Mouse (Mus musculus): Measurements from ENCODE around the gene Far1. TPM values are rescaled to one million over a fixed set of nuclear protein-coding genes. Genes with fewer than 3 reads are reported as not detected.

Gene Far1
- polyA plus RNA-seq, 1 experiment, result 17.9 TPM

- Histone ChIP-seq H3K4me1 (ENCODE audit: control insufficient read depth, insufficient read depth, low read length) (peaks cover 7% of the 10 kb centered on the region; the same call in 1 of the 2 replicates), H3K27me3 (ENCODE audit: control insufficient read depth, insufficient read depth, low read length) (no peaks in the 10 kb centered on the region), H3K27ac (ENCODE audit: control insufficient read depth, insufficient read depth, low read depth, low read length) (no peak overlapping the region), H3K36me3 (ENCODE audit: control insufficient read depth, insufficient read depth, low read length) (no peaks in the 10 kb centered on the region), H3K4me3 (ENCODE audit: control insufficient read depth, low read depth, low read length) (no peak overlapping the region)
- TF ChIP-seq POLR2A (IDR thresholded peaks at IDR 0.05; ENCODE audit: control insufficient read depth, low read depth, low read length), result no peak
- no peak for TF ChIP-seq CTCF (IDR thresholded peaks at IDR 0.05; ENCODE audit: control insufficient read depth, insufficient read depth, insufficient replicate concordance, low read depth, low read length)
Measured at GRCm38 (mm10) chr7:113515831-113516230, 2.2 kb downstream of the Far1 start.

- H3K4me1 ChIP-seq (ENCODE audit: control insufficient read depth, insufficient read depth, low read length), result no peaks in the 10 kb centered on the region
- H3K27me3 ChIP-seq (ENCODE audit: control insufficient read depth, insufficient read depth, low read length), result no peaks in the 10 kb centered on the region
- no peak for TF ChIP-seq POLR2A (IDR thresholded peaks at IDR 0.05; ENCODE audit: control insufficient read depth, low read depth, low read length)
- H3K36me3 ChIP-seq (ENCODE audit: control insufficient read depth, insufficient read depth, low read length), result no peaks in the 10 kb centered on the region
- H3K27ac ChIP-seq (ENCODE audit: control insufficient read depth, insufficient read depth, low read depth, low read length), result no peak overlapping the region
- no peak overlapping the region for H3K4me3 ChIP-seq (ENCODE audit: control insufficient read depth, low read depth, low read length)
Measured at GRCm38 (mm10) chr7:113518419-113518818, 4.8 kb downstream of the Far1 start.

GRCm38 (mm10) chr7:113518961-113519360 is 5.3 kb downstream of the Far1 start:
- Histone ChIP-seq H3K27me3 (ENCODE audit: control insufficient read depth, insufficient read depth, low read length) (no peaks in the 10 kb centered on the region), H3K4me3 (ENCODE audit: control insufficient read depth, low read depth, low read length) (no peak overlapping the region), H3K27ac (ENCODE audit: control insufficient read depth, insufficient read depth, low read depth, low read length) (no peak overlapping the region), H3K36me3 (ENCODE audit: control insufficient read depth, insufficient read depth, low read length) (no peaks in the 10 kb centered on the region), H3K4me1 (ENCODE audit: control insufficient read depth, insufficient read depth, low read length) (no peaks in the 10 kb centered on the region)
- TF ChIP-seq CTCF (IDR thresholded peaks at IDR 0.05; ENCODE audit: control insufficient read depth, insufficient read depth, insufficient replicate concordance, low read depth, low read length), result no peak
- TF ChIP-seq POLR2A (IDR thresholded peaks at IDR 0.05; ENCODE audit: control insufficient read depth, low read depth, low read length), result no peak

- H3K27me3 ChIP-seq (ENCODE audit: control insufficient read depth, insufficient read depth, low read length), result no peaks in the 10 kb centered on the region
- no peak overlapping the region for H3K27ac ChIP-seq (ENCODE audit: control insufficient read depth, insufficient read depth, low read depth, low read length)
- no peaks in the 10 kb centered on the region for H3K36me3 ChIP-seq (ENCODE audit: control insufficient read depth, insufficient read depth, low read length)
- no peaks in the 10 kb centered on the region for H3K4me1 ChIP-seq (ENCODE audit: control insufficient read depth, insufficient read depth, low read length)
- TF ChIP-seq POLR2A (IDR thresholded peaks at IDR 0.05; ENCODE audit: control insufficient read depth, low read depth, low read length) (no peak), CTCF (IDR thresholded peaks at IDR 0.05; ENCODE audit: control insufficient read depth, insufficient read depth, insufficient replicate concordance, low read depth, low read length) (no peak)
- H3K4me3 ChIP-seq (ENCODE audit: control insufficient read depth, low read depth, low read length), result no peak overlapping the region
Measured at GRCm38 (mm10) chr7:113543158-113543557, 29.5 kb downstream of the Far1 start.

GRCm38 (mm10) chr7:113551742-113552463 is 38.3 kb downstream of the Far1 start:
- H3K27me3 ChIP-seq (ENCODE audit: control insufficient read depth, insufficient read depth, low read length), result no peaks in the 10 kb centered on the region
- H3K36me3 ChIP-seq (ENCODE audit: control insufficient read depth, insufficient read depth, low read length), result no peaks in the 10 kb centered on the region
- no peaks in the 10 kb centered on the region for H3K4me1 ChIP-seq (ENCODE audit: control insufficient read depth, insufficient read depth, low read length)
- H3K4me3 ChIP-seq (ENCODE audit: control insufficient read depth, low read depth, low read length), result no peak overlapping the region
- no peak for TF ChIP-seq POLR2A (IDR thresholded peaks at IDR 0.05; ENCODE audit: control insufficient read depth, low read depth, low read length)
- no peak for TF ChIP-seq CTCF (IDR thresholded peaks at IDR 0.05; ENCODE audit: control insufficient read depth, insufficient read depth, insufficient replicate concordance, low read depth, low read length)
- H3K27ac ChIP-seq (ENCODE audit: control insufficient read depth, insufficient read depth, low read depth, low read length), result no peak overlapping the region

- Histone ChIP-seq H3K4me1 (ENCODE audit: control insufficient read depth, insufficient read depth, low read length) (no peaks in the 10 kb centered on the region), H3K27me3 (ENCODE audit: control insufficient read depth, insufficient read depth, low read length) (no peaks in the 10 kb centered on the region), H3K4me3 (ENCODE audit: control insufficient read depth, low read depth, low read length) (no peak overlapping the region), H3K27ac (ENCODE audit: control insufficient read depth, insufficient read depth, low read depth, low read length) (no peak overlapping the region), H3K36me3 (ENCODE audit: control insufficient read depth, insufficient read depth, low read length) (no peaks in the 10 kb centered on the region)
- TF ChIP-seq POLR2A (IDR thresholded peaks at IDR 0.05; ENCODE audit: control insufficient read depth, low read depth, low read length) (no peak), CTCF (IDR thresholded peaks at IDR 0.05; ENCODE audit: control insufficient read depth, insufficient read depth, insufficient replicate concordance, low read depth, low read length) (no peak)
Measured at GRCm38 (mm10) chr7:113552508-113552907, 38.9 kb downstream of the Far1 start.

GRCm38 (mm10) chr7:113556138-113556537 is 42.5 kb downstream of the Far1 start:
- TF ChIP-seq CTCF (IDR thresholded peaks at IDR 0.05; ENCODE audit: control insufficient read depth, insufficient read depth, insufficient replicate concordance, low read depth, low read length) (no peak), POLR2A (IDR thresholded peaks at IDR 0.05; ENCODE audit: control insufficient read depth, low read depth, low read length) (no peak)
- no peaks in the 10 kb centered on the region for H3K36me3 ChIP-seq (ENCODE audit: control insufficient read depth, insufficient read depth, low read length)
- no peaks in the 10 kb centered on the region for H3K4me1 ChIP-seq (ENCODE audit: control insufficient read depth, insufficient read depth, low read length)
- H3K27ac ChIP-seq (ENCODE audit: control insufficient read depth, insufficient read depth, low read depth, low read length), result no peak overlapping the region
- H3K4me3 ChIP-seq (ENCODE audit: control insufficient read depth, low read depth, low read length), result no peak overlapping the region
- H3K27me3 ChIP-seq (ENCODE audit: control insufficient read depth, insufficient read depth, low read length), result no peaks in the 10 kb centered on the region
